Mouse (Mus musculus): Measurements from ENCODE around the gene Nedd4.

- TF ChIP-seq POLR2A (IDR thresholded peaks at IDR 0.05; ENCODE audit: control insufficient read depth, extremely low read depth, insufficient read depth, low read length, poor library complexity) (no peak), CTCF (IDR thresholded peaks at IDR 0.05; ENCODE audit: borderline replicate concordance, control insufficient read depth, extremely low read depth, insufficient read depth, low read length, poor library complexity) (no peak)
Observed at GRCm38 (mm10) chr9:72667126-72667525, 5.0 kb downstream of the Nedd4 start.
